Mouse (Mus musculus): Measurements from ENCODE around the gene Nfu1. TPM values are rescaled to one million over a fixed set of nuclear protein-coding genes. Genes with fewer than 3 reads are reported as not detected.
A peak's percentile ranks its signal among the peaks of the same experiment; 100 is the strongest.
"Not testable (repeated sequence)": the region's sequence is repeated elsewhere in the genome, so short reads cannot be mapped to it uniquely, and the experiment has no call there.

Gene Nfu1
- total RNA-seq, 2 experiments from 2014 or later, result 57.3 to 60.5 TPM

- DNase-seq (ENCODE audit: low spot score in 2 of 2), result no peak
- Histone ChIP-seq H3K27ac (no peak overlapping the region), H3K4me3 (no peak overlapping the region)
- TF ChIP-seq CTCF (conservative IDR thresholded peaks at IDR 0.05), result no peak
These were observed 25.4 kb downstream of the Nfu1 start for GRCm38 (mm10) chr6:87034395-87034794.

GRCm38 (mm10) chr6:87037826-87038620 lies 29.0 kb downstream of the Nfu1 start:
- no peak for DNase-seq (ENCODE audit: low spot score in 2 of 2)
- Histone ChIP-seq H3K4me3 (no peak overlapping the region), H3K27ac (no peak overlapping the region)
- TF ChIP-seq CTCF (conservative IDR thresholded peaks at IDR 0.05), result no peak

GRCm38 (mm10) chr6:87039161-87039560 lies 30.1 kb downstream of the Nfu1 start:
- no peak overlapping the region for H3K4me3 ChIP-seq
- no peak for DNase-seq (ENCODE audit: low spot score in 2 of 2)

GRCm38 (mm10) chr6:87040971-87041370 lies 31.9 kb downstream of the Nfu1 start:
- DNase-seq (ENCODE audit: low spot score in 2 of 2), result peak in 1 of 2 experiments; percentile 56
- H3K4me3 ChIP-seq, result no peak overlapping the region
- no peak for TF ChIP-seq CTCF (conservative IDR thresholded peaks at IDR 0.05)
- peak overlapping the region; percentile 69 for H3K27ac ChIP-seq

More at GRCm38 (mm10) chr6:87039161-87039560, 30.1 kb downstream of the Nfu1 start:
- H3K27ac ChIP-seq, result no peak overlapping the region
- TF ChIP-seq CTCF (conservative IDR thresholded peaks at IDR 0.05), result no peak

- H3K4me3 ChIP-seq, result no peak overlapping the region
- peak overlapping the region; percentile 69 for H3K27ac ChIP-seq
- no peak for DNase-seq (ENCODE audit: low spot score in 2 of 2)
- no peak for TF ChIP-seq CTCF (conservative IDR thresholded peaks at IDR 0.05)
These were observed 32.4 kb downstream of the Nfu1 start for GRCm38 (mm10) chr6:87041431-87041830.

- H3K4me3 ChIP-seq, result peak overlapping the region; percentile 89
- TF ChIP-seq CTCF (conservative IDR thresholded peaks at IDR 0.05), result no peak
- no peak for DNase-seq (ENCODE audit: low spot score in 2 of 2)
- peak overlapping the region; percentile 99 for H3K27ac ChIP-seq
These were observed 32.9 kb downstream of the Nfu1 start for GRCm38 (mm10) chr6:87042004-87042336.

GRCm38 (mm10) chr6:87042337-87043130 lies 33.5 kb downstream of the Nfu1 start, which contains the start of gene Gfpt1:
TSS of gene Gfpt1 (plus strand) at chr6:87042846.
- DNase-seq (ENCODE audit: low spot score in 2 of 2), result peak; percentile 93 to 95
- TF ChIP-seq CTCF (conservative IDR thresholded peaks at IDR 0.05), result no peak; the same call in 1 of the 2 replicates

GRCm38 (mm10) chr6:87043131-87043516 lies 34.1 kb downstream of the Nfu1 start:
- H3K4me3 ChIP-seq, result peak overlapping the region; percentile 89
- H3K27ac ChIP-seq, result peak overlapping the region; percentile 99
- DNase-seq (ENCODE audit: low spot score in 2 of 2), result no peak
- no peak for TF ChIP-seq CTCF (conservative IDR thresholded peaks at IDR 0.05)

More at GRCm38 (mm10) chr6:87042337-87043130, 33.5 kb downstream of the Nfu1 start, which contains the start of gene Gfpt1:
- Histone ChIP-seq H3K27ac (peak within 1 kb of the TSS; percentile 99), H3K4me3 (peak within 1 kb of the TSS; percentile 89)

GRCm38 (mm10) chr6:87044895-87045294 lies 35.9 kb downstream of the Nfu1 start:
- no peak for DNase-seq (ENCODE audit: low spot score in 2 of 2)
- Histone ChIP-seq H3K4me3 (no peak overlapping the region), H3K27ac (no peak overlapping the region)
- TF ChIP-seq CTCF (conservative IDR thresholded peaks at IDR 0.05), result no peak

- Histone ChIP-seq H3K27ac (no peak overlapping the region), H3K4me3 (no peak overlapping the region)
- TF ChIP-seq CTCF (conservative IDR thresholded peaks at IDR 0.05), result no peak
- no peak for DNase-seq (ENCODE audit: low spot score in 2 of 2)
These were observed 36.5 kb downstream of the Nfu1 start for GRCm38 (mm10) chr6:87045507-87045906.

- DNase-seq (ENCODE audit: low spot score in 2 of 2); H3K27ac ChIP-seq; H3K4me3 ChIP-seq: not testable (repeated sequence)
These were observed 39.7 kb downstream of the Nfu1 start for GRCm38 (mm10) chr6:87048712-87049111.

GRCm38 (mm10) chr6:87051886-87052425 lies 42.9 kb downstream of the Nfu1 start:
- no peak for TF ChIP-seq CTCF (conservative IDR thresholded peaks at IDR 0.05)
- DNase-seq (ENCODE audit: low spot score in 2 of 2), result peak in 1 of 2 experiments; percentile 6
- Histone ChIP-seq H3K4me3 (no peak overlapping the region), H3K27ac (no peak overlapping the region)

GRCm38 (mm10) chr6:87054193-87054592 lies 45.2 kb downstream of the Nfu1 start:
- TF ChIP-seq CTCF (conservative IDR thresholded peaks at IDR 0.05), result no peak
- no peak for DNase-seq (ENCODE audit: low spot score in 2 of 2)
- H3K27ac ChIP-seq, result no peak overlapping the region
- no peak overlapping the region for H3K4me3 ChIP-seq
